Mouse (Mus musculus): ENCODE data around the gene Gm37240. TPM values are rescaled to one million over a fixed set of nuclear protein-coding genes. Genes with fewer than 3 reads are reported as not detected.

Gene Gm37240
- polyA plus RNA-seq, 1 experiment from 2014 or later, result 7.2 TPM

- Histone ChIP-seq H3K36me3 (no peaks in the 10 kb centered on the region), H3K9ac (no peak overlapping the region), H3K27me3 (replicated peaks) (no peaks in the 10 kb centered on the region), H3K4me1 (peaks cover 10% of the 10 kb centered on the region), H3K4me2 (no peak overlapping the region), H3K9me3 (no peaks in the 10 kb centered on the region), H3K27ac (replicated peaks) (no peak overlapping the region), H3K4me3 (no peak overlapping the region)
- no peak for ATAC-seq (ENCODE audit: extremely low read depth, insufficient number of reproducible peaks, low FRiP score, low TSS enrichment)
- 38% methylated on average over 4 of the region's 4 CpGs for whole genome bisulfite sequencing
Measured at GRCm38 (mm10) chr3:85435406-85435805, 451.9 kb downstream of the Gm37240 start.

GRCm38 (mm10) chr3:85431208-85431607 is 456.1 kb downstream of the Gm37240 start:
- Histone ChIP-seq H3K4me3 (no peak overlapping the region), H3K27ac (replicated peaks) (no peak overlapping the region), H3K9me3 (no peaks in the 10 kb centered on the region), H3K36me3 (no peaks in the 10 kb centered on the region), H3K4me1 (peaks cover 10% of the 10 kb centered on the region), H3K27me3 (replicated peaks) (no peaks in the 10 kb centered on the region), H3K9ac (no peak overlapping the region), H3K4me2 (no peak overlapping the region)
- no peak for ATAC-seq (ENCODE audit: extremely low read depth, insufficient number of reproducible peaks, low FRiP score, low TSS enrichment)
- 81% methylated on average over 4 of the region's 4 CpGs for WGBS

- H3K27me3 ChIP-seq (replicated peaks), result no peaks in the 10 kb centered on the region
- H3K9me3 ChIP-seq, result no peaks in the 10 kb centered on the region
- H3K4me1 ChIP-seq, result no peaks in the 10 kb centered on the region
- no peak overlapping the region for H3K9ac ChIP-seq
- H3K27ac ChIP-seq (replicated peaks), result no peak overlapping the region
- no peak overlapping the region for H3K4me2 ChIP-seq
- ATAC-seq (ENCODE audit: extremely low read depth, insufficient number of reproducible peaks, low FRiP score, low TSS enrichment), result no peak
- H3K4me3 ChIP-seq, result no peak overlapping the region
- 77% methylated on average over 5 of the region's 5 CpGs for WGBS
- no peaks in the 10 kb centered on the region for H3K36me3 ChIP-seq
Measured at GRCm38 (mm10) chr3:85423376-85423997, 463.8 kb downstream of the Gm37240 start.

GRCm38 (mm10) chr3:85421403-85421802 is 465.9 kb downstream of the Gm37240 start:
- Histone ChIP-seq H3K4me3 (no peak overlapping the region), H3K36me3 (no peaks in the 10 kb centered on the region), H3K9ac (no peak overlapping the region), H3K9me3 (no peaks in the 10 kb centered on the region), H3K4me2 (no peak overlapping the region), H3K27ac (replicated peaks) (no peak overlapping the region), H3K4me1 (no peaks in the 10 kb centered on the region), H3K27me3 (replicated peaks) (no peaks in the 10 kb centered on the region)
- 77% methylated on average over 9 of the region's 9 CpGs for WGBS
- ATAC-seq (ENCODE audit: extremely low read depth, insufficient number of reproducible peaks, low FRiP score, low TSS enrichment), result no peak

- Histone ChIP-seq H3K4me3 (no peak overlapping the region), H3K9ac (no peak overlapping the region), H3K27ac (replicated peaks) (no peak overlapping the region), H3K36me3 (no peaks in the 10 kb centered on the region), H3K4me1 (no peaks in the 10 kb centered on the region), H3K27me3 (replicated peaks) (no peaks in the 10 kb centered on the region), H3K9me3 (no peaks in the 10 kb centered on the region), H3K4me2 (no peak overlapping the region)
- 75% methylated on average over 4 of the region's 4 CpGs for WGBS
- no peak for ATAC-seq (ENCODE audit: extremely low read depth, insufficient number of reproducible peaks, low FRiP score, low TSS enrichment)
Measured at GRCm38 (mm10) chr3:85417663-85418062, 469.7 kb downstream of the Gm37240 start.

GRCm38 (mm10) chr3:85398841-85399240 is 488.5 kb downstream of the Gm37240 start:
- Histone ChIP-seq H3K36me3 (no peaks in the 10 kb centered on the region), H3K4me2 (no peak overlapping the region), H3K27me3 (replicated peaks) (no peaks in the 10 kb centered on the region), H3K4me3 (no peak overlapping the region), H3K9me3 (peaks cover 34% of the 10 kb centered on the region), H3K27ac (replicated peaks) (no peak overlapping the region), H3K9ac (no peak overlapping the region), H3K4me1 (no peaks in the 10 kb centered on the region)
- no peak for ATAC-seq (ENCODE audit: extremely low read depth, insufficient number of reproducible peaks, low FRiP score, low TSS enrichment)

- peaks cover 34% of the 10 kb centered on the region for H3K9me3 ChIP-seq
- no peaks in the 10 kb centered on the region for H3K27me3 ChIP-seq (replicated peaks)
- WGBS, result 82% methylated on average over 1 of the region's 1 CpGs
- H3K27ac ChIP-seq (replicated peaks), result no peak overlapping the region
- no peaks in the 10 kb centered on the region for H3K4me1 ChIP-seq
- no peak overlapping the region for H3K4me2 ChIP-seq
- no peak overlapping the region for H3K9ac ChIP-seq
- no peak for ATAC-seq (ENCODE audit: extremely low read depth, insufficient number of reproducible peaks, low FRiP score, low TSS enrichment)
- no peaks in the 10 kb centered on the region for H3K36me3 ChIP-seq
- H3K4me3 ChIP-seq, result no peak overlapping the region
Measured at GRCm38 (mm10) chr3:85398483-85398835, 488.9 kb downstream of the Gm37240 start.

GRCm38 (mm10) chr3:85397816-85398482 is 489.4 kb downstream of the Gm37240 start:
- Histone ChIP-seq H3K4me1 (no peaks in the 10 kb centered on the region), H3K9ac (no peak overlapping the region), H3K27ac (replicated peaks) (no peak overlapping the region), H3K27me3 (replicated peaks) (no peaks in the 10 kb centered on the region), H3K4me3 (no peak overlapping the region), H3K36me3 (no peaks in the 10 kb centered on the region), H3K9me3 (peaks cover 34% of the 10 kb centered on the region), H3K4me2 (no peak overlapping the region)
- no peak for ATAC-seq (ENCODE audit: extremely low read depth, insufficient number of reproducible peaks, low FRiP score, low TSS enrichment)

- Histone ChIP-seq H3K36me3 (no peaks in the 10 kb centered on the region), H3K9me3 (peaks cover 34% of the 10 kb centered on the region), H3K27ac (replicated peaks) (no peak overlapping the region), H3K4me3 (no peak overlapping the region), H3K27me3 (replicated peaks) (no peaks in the 10 kb centered on the region), H3K4me2 (no peak overlapping the region), H3K9ac (no peak overlapping the region), H3K4me1 (peaks cover 2% of the 10 kb centered on the region; the same call in 1 of the 2 replicates)
- ATAC-seq (ENCODE audit: extremely low read depth, insufficient number of reproducible peaks, low FRiP score, low TSS enrichment), result no peak
- 92% methylated on average over 3 of the region's 3 CpGs for WGBS
Measured at GRCm38 (mm10) chr3:85393395-85393794, 493.9 kb downstream of the Gm37240 start.

GRCm38 (mm10) chr3:85391756-85392155 is 495.6 kb downstream of the Gm37240 start:
- Histone ChIP-seq H3K9me3 (peaks cover 25% of the 10 kb centered on the region), H3K4me1 (peaks cover 10% of the 10 kb centered on the region; the same call in 1 of the 2 replicates), H3K9ac (no peak overlapping the region), H3K27me3 (replicated peaks) (no peaks in the 10 kb centered on the region), H3K27ac (replicated peaks) (no peak overlapping the region), H3K4me2 (no peak overlapping the region), H3K4me3 (no peak overlapping the region), H3K36me3 (no peaks in the 10 kb centered on the region)
- ATAC-seq (ENCODE audit: extremely low read depth, insufficient number of reproducible peaks, low FRiP score, low TSS enrichment), result no peak
- 63% methylated on average over 6 of the region's 6 CpGs for WGBS

GRCm38 (mm10) chr3:85391111-85391510 is 496.2 kb downstream of the Gm37240 start:
- no peak for ATAC-seq (ENCODE audit: extremely low read depth, insufficient number of reproducible peaks, low FRiP score, low TSS enrichment)
- no peak overlapping the region for H3K27ac ChIP-seq (replicated peaks)
- H3K4me3 ChIP-seq, result no peak overlapping the region
- H3K9me3 ChIP-seq, result peaks cover 18% of the 10 kb centered on the region
- no peaks in the 10 kb centered on the region for H3K36me3 ChIP-seq
- 81% methylated on average over 2 of the region's 2 CpGs for WGBS
- H3K4me1 ChIP-seq, result peaks cover 10% of the 10 kb centered on the region; the same call in 1 of the 2 replicates
- H3K27me3 ChIP-seq (replicated peaks), result no peaks in the 10 kb centered on the region
- H3K4me2 ChIP-seq, result no peak overlapping the region
- no peak overlapping the region for H3K9ac ChIP-seq

GRCm38 (mm10) chr3:85385371-85385770 is 501.9 kb downstream of the Gm37240 start:
- H3K9me3 ChIP-seq, result no peaks in the 10 kb centered on the region
- H3K4me1 ChIP-seq, result 0 out of 2 replicates have a peak, but pooled peaks cover 8% of the 10 kb centered on the region
- no peak overlapping the region for H3K27ac ChIP-seq (replicated peaks)
- H3K36me3 ChIP-seq, result no peaks in the 10 kb centered on the region
- H3K27me3 ChIP-seq (replicated peaks), result no peaks in the 10 kb centered on the region
- H3K4me2 ChIP-seq, result no peak overlapping the region
- no peak overlapping the region for H3K9ac ChIP-seq
- no peak overlapping the region for H3K4me3 ChIP-seq
- ATAC-seq (ENCODE audit: extremely low read depth, insufficient number of reproducible peaks, low FRiP score, low TSS enrichment), result no peak
